Mouse (Mus musculus) heart, embryonic 13.5 days (tissue): ENCODE results near the gene Cacnb4. TPM values are rescaled to one million over a fixed set of nuclear protein-coding genes. Genes with fewer than 3 reads are reported as not detected.

Experiments used
- ATAC-seq: fragments of 200-750 bp; cut with Nextera tagmentation; 2 replicates; pipeline ENCODE4 v1.8.0; 2017; ENCODE audit warnings: moderate TSS enrichment; ENCODE audit not compliant: insufficient number of reproducible peaks, low FRiP score, low TSS enrichment; ENCODE audit errors: extremely low read depth
- H3K27ac ChIP-seq: fragments of 300-500 bp; sonication (generic); replicated peaks from 2 replicates; pipeline ENCODE4 v1.5.1; 2015; ENCODE audit warnings: moderate library complexity, mild to moderate bottlenecking, inconsistent platforms
- H3K27me3 ChIP-seq: fragments of 300-500 bp; sonication (generic); replicated peaks from 2 replicates; pipeline ENCODE4 v1.6.1; 2015; ENCODE audit warnings: mild to moderate bottlenecking, inconsistent platforms
- H3K36me3 ChIP-seq: fragments of 300-500 bp; sonication (generic); 2 replicates; pipeline ENCODE4 v1.6.1; 2015; ENCODE audit warnings: mild to moderate bottlenecking, inconsistent platforms
- H3K4me1 ChIP-seq: fragments of 300-500 bp; sonication (generic); 2 replicates; pipeline ENCODE4 v1.6.1; 2015; ENCODE audit warnings: inconsistent platforms
- H3K4me2 ChIP-seq: fragments of 300-500 bp; sonication (generic); 2 replicates; pipeline ENCODE4 v1.6.1; 2015; ENCODE audit warnings: inconsistent platforms, mild to moderate bottlenecking, moderate library complexity
- H3K4me3 ChIP-seq: fragments of 300-500 bp; sonication (generic); 2 replicates; pipeline ENCODE4 v1.5.1; 2015; ENCODE audit warnings: moderate library complexity, mild to moderate bottlenecking, inconsistent platforms
- H3K9ac ChIP-seq: fragments of 300-500 bp; sonication (generic); 2 replicates; pipeline ENCODE4 v1.6.1; 2015; ENCODE audit warnings: inconsistent platforms, mild to moderate bottlenecking, moderate library complexity
- H3K9me3 ChIP-seq: fragments of 300-500 bp; sonication (generic); 2 replicates; pipeline ENCODE4 v1.6.1; 2016; ENCODE audit warnings: inconsistent platforms
- WGBS: fragments of 180-500 bp; shearing (Covaris S2); methylation state at CpG from one replicate; pipeline ENCODE4 v1.1.7; 2015; ENCODE audit warnings: mixed read lengths; 5-methylcytosine and 5-hydroxymethylcytosine counted together
- polyA plus RNA-seq: library from polyadenylated mRNA; unstranded; fragments of >200 nt; fragmentation: Nextera tagmentation; extraction: Ambion mirVana; gene quantifications from 2 replicates; pipeline ENCODE4 v1.2.1, GENCODE M21; 2015

The Cacnb4 gene
- polyA plus RNA-seq, 1 experiment from 2014 or later: 0.41 TPM

- Histone ChIP-seq H3K27ac (no peak overlapping the region), H3K36me3 (peaks cover 24% of the 10 kb centered on the region), H3K9ac (peak overlapping the region; percentile 3; the same call in 1 of the 2 replicates), H3K27me3 (no peaks in the 10 kb centered on the region), H3K4me2 (peak overlapping the region; percentile 24; the same call in 1 of the 2 replicates), H3K4me3 (no peak overlapping the region), H3K4me1 (peaks cover 57% of the 10 kb centered on the region), H3K9me3 (peaks cover 5% of the 10 kb centered on the region; the same call in 1 of the 2 replicates)
- WGBS: 70% methylated on average over 7 of the region's 7 CpGs
- no peak for ATAC-seq
These were observed 256.5 kb downstream of the Cacnb4 start for GRCm38 (mm10) chr2:52420001-52420710.

GRCm38 (mm10) chr2:52419295-52419694, 257.3 kb downstream of the Cacnb4 start:
- H3K4me2 ChIP-seq: 0 out of 2 replicates have a peak overlapping the region, but pooled peaks have one; percentile 1
- peaks cover 33% of the 10 kb centered on the region for H3K36me3 ChIP-seq
- no peaks in the 10 kb centered on the region for H3K27me3 ChIP-seq
- peaks cover 5% of the 10 kb centered on the region; the same call in 1 of the 2 replicates for H3K9me3 ChIP-seq
- WGBS: 49% methylated on average over 6 of the region's 6 CpGs
- ATAC-seq: no peak
- H3K9ac ChIP-seq: no peak overlapping the region
- H3K27ac ChIP-seq: no peak overlapping the region
- no peak overlapping the region for H3K4me3 ChIP-seq
- H3K4me1 ChIP-seq: peaks cover 57% of the 10 kb centered on the region

GRCm38 (mm10) chr2:52412524-52413037, 264.1 kb downstream of the Cacnb4 start:
- 88% methylated on average over 5 of the region's 5 CpGs for WGBS
- Histone ChIP-seq H3K4me1 (peaks cover 4% of the 10 kb centered on the region; the same call in 1 of the 2 replicates), H3K4me2 (no peak overlapping the region), H3K27ac (no peak overlapping the region), H3K9ac (no peak overlapping the region), H3K36me3 (peaks cover 90% of the 10 kb centered on the region), H3K4me3 (no peak overlapping the region), H3K9me3 (peaks cover 32% of the 10 kb centered on the region), H3K27me3 (no peaks in the 10 kb centered on the region)
- ATAC-seq: no peak

- Histone ChIP-seq H3K9ac (no peak overlapping the region), H3K4me3 (no peak overlapping the region), H3K36me3 (peaks cover 86% of the 10 kb centered on the region), H3K4me1 (no peaks in the 10 kb centered on the region), H3K9me3 (peaks cover 21% of the 10 kb centered on the region), H3K27ac (no peak overlapping the region), H3K4me2 (no peak overlapping the region), H3K27me3 (no peaks in the 10 kb centered on the region)
- WGBS: 79% methylated on average over 1 of the region's 1 CpGs
- ATAC-seq: no peak
These were observed 270.2 kb downstream of the Cacnb4 start for GRCm38 (mm10) chr2:52406480-52406879.

- H3K36me3 ChIP-seq: peaks cover 81% of the 10 kb centered on the region
- H3K4me3 ChIP-seq: no peak overlapping the region
- H3K4me1 ChIP-seq: no peaks in the 10 kb centered on the region
- H3K27ac ChIP-seq: no peak overlapping the region
- H3K9ac ChIP-seq: no peak overlapping the region
- no peak for ATAC-seq
- no peaks in the 10 kb centered on the region for H3K27me3 ChIP-seq
- H3K4me2 ChIP-seq: no peak overlapping the region
- peaks cover 10% of the 10 kb centered on the region for H3K9me3 ChIP-seq
- WGBS: 97% methylated on average over 5 of the region's 5 CpGs
These were observed 271.4 kb downstream of the Cacnb4 start for GRCm38 (mm10) chr2:52405238-52405637.

GRCm38 (mm10) chr2:52394529-52394928, 282.1 kb downstream of the Cacnb4 start:
- Histone ChIP-seq H3K4me2 (no peak overlapping the region), H3K9me3 (no peaks in the 10 kb centered on the region), H3K27me3 (no peaks in the 10 kb centered on the region), H3K27ac (no peak overlapping the region), H3K36me3 (peaks cover 6% of the 10 kb centered on the region), H3K4me3 (no peak overlapping the region), H3K9ac (no peak overlapping the region), H3K4me1 (no peaks in the 10 kb centered on the region)
- 85% methylated on average over 5 of the region's 5 CpGs for WGBS
- no peak for ATAC-seq

- Histone ChIP-seq H3K36me3 (no peaks in the 10 kb centered on the region), H3K27ac (no peak overlapping the region), H3K4me1 (peaks cover 12% of the 10 kb centered on the region), H3K4me3 (no peak overlapping the region), H3K27me3 (no peaks in the 10 kb centered on the region), H3K4me2 (no peak overlapping the region), H3K9ac (no peak overlapping the region), H3K9me3 (no peaks in the 10 kb centered on the region)
- 41% methylated on average over 2 of the region's 2 CpGs for WGBS
- ATAC-seq: no peak
These were observed 286.1 kb downstream of the Cacnb4 start for GRCm38 (mm10) chr2:52390415-52390975.

GRCm38 (mm10) chr2:52389975-52390374, 286.7 kb downstream of the Cacnb4 start:
- no peak overlapping the region for H3K4me3 ChIP-seq
- 74% methylated on average over 3 of the region's 3 CpGs for WGBS
- no peaks in the 10 kb centered on the region for H3K27me3 ChIP-seq
- no peak for ATAC-seq
- no peaks in the 10 kb centered on the region for H3K36me3 ChIP-seq
- peaks cover 13% of the 10 kb centered on the region for H3K4me1 ChIP-seq
- H3K27ac ChIP-seq: no peak overlapping the region
- no peaks in the 10 kb centered on the region for H3K9me3 ChIP-seq
- no peak overlapping the region for H3K4me2 ChIP-seq
- no peak overlapping the region for H3K9ac ChIP-seq

GRCm38 (mm10) chr2:52386451-52386850, 290.2 kb downstream of the Cacnb4 start:
- ATAC-seq: no peak
- Histone ChIP-seq H3K4me2 (peak overlapping the region; percentile 46; the same call in 1 of the 2 replicates), H3K4me3 (no peak overlapping the region), H3K4me1 (peaks cover 13% of the 10 kb centered on the region), H3K36me3 (no peaks in the 10 kb centered on the region), H3K9me3 (no peaks in the 10 kb centered on the region), H3K9ac (no peak overlapping the region), H3K27me3 (no peaks in the 10 kb centered on the region), H3K27ac (peak overlapping the region; percentile 51)
- 39% methylated on average over 6 of the region's 6 CpGs for WGBS

- peaks cover 13% of the 10 kb centered on the region for H3K4me1 ChIP-seq
- no peak for ATAC-seq
- H3K27me3 ChIP-seq: no peaks in the 10 kb centered on the region
- no peaks in the 10 kb centered on the region for H3K36me3 ChIP-seq
- peak overlapping the region; percentile 46 for H3K4me2 ChIP-seq
- 26% methylated on average over 7 of the region's 7 CpGs for WGBS
- no peaks in the 10 kb centered on the region for H3K9me3 ChIP-seq
- H3K9ac ChIP-seq: peak overlapping the region; percentile 11; the same call in 1 of the 2 replicates
- H3K27ac ChIP-seq: peak overlapping the region; percentile 51
- no peak overlapping the region for H3K4me3 ChIP-seq
These were observed 290.6 kb downstream of the Cacnb4 start for GRCm38 (mm10) chr2:52386037-52386436.

GRCm38 (mm10) chr2:52378848-52379261, 297.8 kb downstream of the Cacnb4 start:
- H3K27me3 ChIP-seq: no peaks in the 10 kb centered on the region
- H3K27ac ChIP-seq: no peak overlapping the region
- WGBS: 58% methylated on average over 10 of the region's 10 CpGs
- no peak for ATAC-seq
- no peaks in the 10 kb centered on the region for H3K36me3 ChIP-seq
- H3K9ac ChIP-seq: no peak overlapping the region
- peak overlapping the region; percentile 42 for H3K4me2 ChIP-seq
- peak overlapping the region; percentile 17; the same call in 1 of the 2 replicates for H3K4me3 ChIP-seq
- no peaks in the 10 kb centered on the region for H3K9me3 ChIP-seq
- 0 out of 2 replicates have a peak, but pooled peaks cover 4% of the 10 kb centered on the region for H3K4me1 ChIP-seq
